Mouse (Mus musculus): ENCODE measurements around the gene Ap2b1.

DNA sequence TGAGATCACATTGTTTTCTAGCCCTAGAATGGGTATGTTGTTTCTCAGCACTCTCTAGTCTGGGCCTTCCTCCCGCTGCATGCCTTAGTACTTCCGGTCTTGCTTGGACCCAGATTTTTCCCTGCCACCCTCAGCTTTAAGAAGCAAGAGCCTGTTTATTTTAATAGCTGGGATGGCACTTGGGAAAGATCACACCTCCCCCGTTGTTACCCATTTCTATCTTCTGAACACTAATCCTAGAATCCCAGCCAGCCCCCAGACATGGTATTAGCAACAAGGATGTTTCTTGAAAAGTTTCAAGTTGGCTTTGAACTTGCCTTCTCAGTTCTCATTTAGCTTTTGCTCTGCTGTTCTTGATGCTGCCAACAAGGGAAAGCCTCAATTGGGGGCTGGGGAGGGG, 107.6 kb downstream of the Ap2b1 start:
- TF ChIP-seq CTCF (IDR thresholded peaks at IDR 0.05) (no peak), POLR2A (IDR thresholded peaks at IDR 0.05; ENCODE audit: insufficient read depth, low read depth, low read length) (no peak)

Data from heart, adult 2 months (tissue).